Mouse (Mus musculus): ENCODE results near the gene Arhgef6. TPM values are rescaled to one million over a fixed set of nuclear protein-coding genes. Genes with fewer than 3 reads are reported as not detected.

Arhgef6 gene
- total RNA-seq, 2 experiments from 2014 or later = 62.2 to 78.3 TPM

GRCm38 (mm10) chrX:57211876-57212275 is 126.7 kb downstream of the Arhgef6 start, which contains the start of gene Cd40lg:
Cd40lg (plus strand) TSS chrX:57212143.
- no peak for DNase-seq (ENCODE audit: low spot score)

GRCm38 (mm10) chrX:57210591-57210990 is 127.9 kb downstream of the Arhgef6 start:
- intact Hi-C loops (cut with DNase I) = no loop called here

More at GRCm38 (mm10) chrX:57211876-57212275, 126.7 kb downstream of the Arhgef6 start, which contains the start of gene Cd40lg:
- intact Hi-C loops (cut with DNase I) = no loop called here

GRCm38 (mm10) chrX:57200397-57200796 is 138.1 kb downstream of the Arhgef6 start:
- DNase-seq (ENCODE audit: low spot score) = no peak
- intact Hi-C loops (cut with DNase I) = no loop called here

More at GRCm38 (mm10) chrX:57210591-57210990, 127.9 kb downstream of the Arhgef6 start:
- DNase-seq (ENCODE audit: low spot score) = no peak

- intact Hi-C loops (cut with DNase I) = no loop called here
- no peak for DNase-seq (ENCODE audit: low spot score)
These were observed 140.5 kb downstream of the Arhgef6 start for GRCm38 (mm10) chrX:57198036-57198435.

- DNase-seq (ENCODE audit: low spot score) = no peak
- intact Hi-C loops (cut with DNase I) = no loop called here
These were observed 142.2 kb downstream of the Arhgef6 start for GRCm38 (mm10) chrX:57196319-57196718.

- no peak for DNase-seq (ENCODE audit: low spot score)
- intact Hi-C loops (cut with DNase I) = no loop called here
These were observed 149.2 kb downstream of the Arhgef6 start for GRCm38 (mm10) chrX:57189335-57189734.

GRCm38 (mm10) chrX:57187301-57187700 is 151.2 kb downstream of the Arhgef6 start:
- intact Hi-C loops (cut with DNase I) = no loop called here
- no peak for DNase-seq (ENCODE audit: low spot score)

- intact Hi-C loops (cut with DNase I) = no loop called here
These were observed 155.2 kb downstream of the Arhgef6 start for GRCm38 (mm10) chrX:57183359-57183758.

GRCm38 (mm10) chrX:57182470-57182869 is 156.1 kb downstream of the Arhgef6 start:
- intact Hi-C loops (cut with DNase I) = no loop called here
- no peak for DNase-seq (ENCODE audit: low spot score)

More at GRCm38 (mm10) chrX:57183359-57183758, 155.2 kb downstream of the Arhgef6 start:
- DNase-seq (ENCODE audit: low spot score) = no peak

Other genes with a start within 250 kb of the Arhgef6 start
- gene Cd40lg, start 126.6 kb downstream of the Arhgef6 start, total RNA-seq (2021) = not detected
- gene Rbmx, start 54.3 kb upstream of the Arhgef6 start, total RNA-seq (2021) = 10 to 100 TPM; 24.7 to 27.1 TPM
- not detected for gene Gm364, start 70.4 kb upstream of the Arhgef6 start, total RNA-seq (2021)
- gene Gpr101, start 165.0 kb upstream of the Arhgef6 start, total RNA-seq (2021) = not detected